Mouse (Mus musculus): ENCODE measurements around the gene Cxxc4. TPM values are rescaled to one million over a fixed set of nuclear protein-coding genes. Genes with fewer than 3 reads are reported as not detected.

Gene Cxxc4
- polyA plus RNA-seq, 1 experiment, result 0.25 TPM

DNA sequence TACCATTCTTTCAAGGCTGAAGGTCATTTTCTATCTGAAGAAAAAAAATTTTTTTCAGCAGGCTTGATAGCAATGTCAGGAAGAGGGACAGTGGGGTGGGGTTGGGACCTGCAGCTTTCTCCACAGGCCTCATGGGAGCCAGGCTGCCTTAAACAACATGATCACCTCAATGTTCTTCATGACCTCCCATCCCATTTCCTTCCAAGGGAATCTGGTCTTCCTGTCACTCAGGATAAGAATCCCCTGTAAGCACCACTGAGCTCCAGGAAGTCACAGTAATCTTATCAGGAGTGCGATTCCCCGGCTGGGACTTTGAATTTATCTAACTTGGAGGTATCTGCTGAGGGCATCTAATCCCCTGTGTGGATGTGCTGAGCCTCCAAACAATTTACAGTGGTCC, 17.9 kb downstream of the Cxxc4 start:
- DNase-seq, result no peak
- no peak overlapping the region for H3K4me3 ChIP-seq (ENCODE audit: insufficient read depth, low read depth, low read length)
- TF ChIP-seq CTCF (conservative IDR thresholded peaks at IDR 0.05; ENCODE audit: insufficient read depth, insufficient read length, low read depth, low read length), result no peak
- no peak for TF ChIP-seq POLR2A (IDR thresholded peaks at IDR 0.05; ENCODE audit: low read depth, low read length)
- H3K27ac ChIP-seq (ENCODE audit: insufficient read depth, low read depth, low read length), result no peak overlapping the region
- no peaks in the 10 kb centered on the region for H3K36me3 ChIP-seq (ENCODE audit: control insufficient read depth, insufficient read depth, low read length)
- 61% methylated on average over 2 of the region's 2 CpGs for WGBS
- H3K27me3 ChIP-seq (replicated peaks; ENCODE audit: control insufficient read depth, insufficient read depth, low read length), result no peaks in the 10 kb centered on the region
- H3K4me1 ChIP-seq (ENCODE audit: control insufficient read depth, insufficient read depth, low read length), result no peaks in the 10 kb centered on the region

DNA sequence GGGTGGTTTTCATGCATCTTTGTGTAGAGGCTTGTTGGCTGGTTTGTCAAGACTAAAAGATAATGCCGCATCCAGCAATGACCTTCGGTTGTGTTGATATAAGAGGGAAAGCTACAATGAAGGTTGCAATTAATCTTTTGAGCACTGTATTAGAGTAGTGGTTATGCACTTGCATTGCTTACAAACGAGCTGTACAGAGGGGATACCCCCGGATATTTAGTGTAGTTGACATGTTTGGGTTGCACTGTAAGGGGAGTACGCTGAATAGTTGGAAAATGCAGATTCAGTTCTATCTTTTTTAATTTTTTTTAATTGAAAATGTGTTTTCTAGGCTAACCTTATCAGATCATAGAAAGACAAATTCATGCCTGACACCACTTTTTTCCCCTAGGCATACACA, 22.4 kb downstream of the Cxxc4 start:
- H3K4me1 ChIP-seq (ENCODE audit: control insufficient read depth, insufficient read depth, low read length), result no peaks in the 10 kb centered on the region
- no peaks in the 10 kb centered on the region for H3K36me3 ChIP-seq (ENCODE audit: control insufficient read depth, insufficient read depth, low read length)
- no peak overlapping the region for H3K27ac ChIP-seq (ENCODE audit: insufficient read depth, low read depth, low read length)
- 84% methylated on average over 5 of the region's 5 CpGs for WGBS
- H3K27me3 ChIP-seq (replicated peaks; ENCODE audit: control insufficient read depth, insufficient read depth, low read length), result no peaks in the 10 kb centered on the region
- no peak for TF ChIP-seq CTCF (conservative IDR thresholded peaks at IDR 0.05; ENCODE audit: insufficient read depth, insufficient read length, low read depth, low read length)
- TF ChIP-seq POLR2A (IDR thresholded peaks at IDR 0.05; ENCODE audit: low read depth, low read length), result no peak
- H3K4me3 ChIP-seq (ENCODE audit: insufficient read depth, low read depth, low read length), result no peak overlapping the region
- no peak for DNase-seq

GRCm38 (mm10) chr3:134259300-134259699, 23.0 kb downstream of the Cxxc4 start:
- Histone ChIP-seq H3K36me3 (ENCODE audit: control insufficient read depth, insufficient read depth, low read length) (no peaks in the 10 kb centered on the region), H3K27me3 (replicated peaks; ENCODE audit: control insufficient read depth, insufficient read depth, low read length) (no peaks in the 10 kb centered on the region), H3K27ac (ENCODE audit: insufficient read depth, low read depth, low read length) (no peak overlapping the region), H3K4me3 (ENCODE audit: insufficient read depth, low read depth, low read length) (no peak overlapping the region), H3K4me1 (ENCODE audit: control insufficient read depth, insufficient read depth, low read length) (no peaks in the 10 kb centered on the region)
- TF ChIP-seq CTCF (conservative IDR thresholded peaks at IDR 0.05; ENCODE audit: insufficient read depth, insufficient read length, low read depth, low read length) (no peak), POLR2A (IDR thresholded peaks at IDR 0.05; ENCODE audit: low read depth, low read length) (no peak)
- WGBS, result 60% methylated on average over 3 of the region's 3 CpGs
- no peak for DNase-seq

DNA sequence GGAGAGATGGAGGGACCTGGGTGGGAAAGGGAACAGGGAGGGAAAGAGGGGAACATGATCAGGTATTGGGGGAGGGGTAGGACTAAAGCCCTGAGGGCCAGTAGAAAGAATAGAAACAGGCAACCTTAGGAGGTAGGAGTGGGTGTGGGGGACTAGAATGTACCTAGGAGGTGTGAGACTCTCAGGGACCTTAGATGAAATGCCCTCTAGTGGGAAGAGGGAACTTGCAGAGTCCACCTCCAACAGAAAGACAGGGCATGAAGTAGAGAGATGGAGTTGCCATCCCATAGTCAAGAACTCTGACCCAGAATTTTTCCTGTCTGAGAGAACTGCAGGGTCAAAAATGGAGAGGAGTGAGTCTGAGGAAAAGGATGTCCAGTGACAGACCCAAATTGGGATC, 43.4 kb downstream of the Cxxc4 start:
- Histone ChIP-seq H3K4me3 (ENCODE audit: insufficient read depth, low read depth, low read length) (no peak overlapping the region), H3K4me1 (ENCODE audit: control insufficient read depth, insufficient read depth, low read length) (no peaks in the 10 kb centered on the region), H3K27ac (ENCODE audit: insufficient read depth, low read depth, low read length) (no peak overlapping the region), H3K27me3 (replicated peaks; ENCODE audit: control insufficient read depth, insufficient read depth, low read length) (no peaks in the 10 kb centered on the region), H3K36me3 (ENCODE audit: control insufficient read depth, insufficient read depth, low read length) (no peaks in the 10 kb centered on the region)
- TF ChIP-seq POLR2A (IDR thresholded peaks at IDR 0.05; ENCODE audit: low read depth, low read length), result no peak
- DNase-seq, result no peak

DNA sequence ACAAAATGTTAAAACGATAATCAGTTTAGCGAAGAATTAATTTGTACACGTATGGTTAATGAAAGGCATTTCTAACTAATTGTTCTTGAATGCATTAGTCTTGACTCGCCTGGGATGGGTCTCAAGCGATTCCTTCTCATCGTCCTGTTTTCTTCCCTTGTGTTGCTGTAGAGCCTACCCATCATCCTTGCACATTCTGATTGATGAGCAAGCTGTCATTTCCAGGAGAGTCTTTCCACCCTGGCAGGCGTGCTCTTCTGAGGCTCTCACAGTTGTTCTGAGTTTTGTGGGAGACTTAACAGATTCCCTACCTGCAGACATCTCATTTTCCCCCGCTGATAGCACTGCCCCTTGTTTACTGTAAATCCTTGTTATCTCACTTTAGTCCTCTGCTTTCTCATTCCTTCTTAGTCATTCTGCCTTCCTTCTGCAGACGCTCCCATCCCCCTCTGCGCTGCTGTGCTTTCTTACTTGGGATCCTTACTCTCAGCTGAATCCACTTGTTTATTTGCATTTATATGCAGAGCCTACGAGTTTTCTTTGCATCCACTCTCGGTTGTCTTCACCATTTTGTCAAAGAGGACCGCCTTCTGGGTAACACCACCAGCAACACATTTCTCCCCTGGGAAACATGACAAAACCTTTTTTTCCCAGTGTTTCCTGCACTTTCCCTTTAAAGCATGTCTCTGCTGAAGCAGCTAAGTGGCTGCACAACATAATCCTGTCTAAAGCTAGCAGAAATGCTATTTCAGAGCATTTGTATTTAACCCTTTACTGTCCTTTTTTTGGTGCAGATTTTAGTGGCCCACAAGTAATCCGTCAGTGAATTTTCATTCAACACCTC, 45.5 kb downstream of the Cxxc4 start:
- 43% methylated on average over 14 of the region's 14 CpGs for WGBS
- no peaks in the 10 kb centered on the region for H3K36me3 ChIP-seq (ENCODE audit: control insufficient read depth, insufficient read depth, low read length)
- TF ChIP-seq CTCF (conservative IDR thresholded peaks at IDR 0.05; ENCODE audit: insufficient read depth, insufficient read length, low read depth, low read length) (no peak), POLR2A (IDR thresholded peaks at IDR 0.05; ENCODE audit: low read depth, low read length) (no peak)

DNA sequence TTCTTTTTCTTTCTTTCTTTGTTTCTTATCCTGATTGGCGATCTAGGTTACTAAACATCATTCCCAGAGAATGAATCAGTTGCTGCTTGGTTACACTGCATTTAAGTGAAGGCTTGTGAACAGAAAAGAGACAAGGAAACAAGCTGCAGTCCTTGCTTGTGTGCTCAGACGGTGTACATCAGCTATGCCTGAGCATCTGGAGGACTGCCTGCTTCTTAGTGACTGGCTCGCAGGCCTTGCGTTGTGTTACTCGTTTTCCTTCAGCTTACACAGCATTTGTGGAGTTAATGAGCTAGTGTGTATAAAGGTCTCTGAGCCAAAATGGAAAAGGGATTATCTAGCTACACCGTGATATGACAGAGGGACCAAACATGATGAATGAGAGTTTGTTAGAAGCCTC, 58.9 kb downstream of the Cxxc4 start:
- Histone ChIP-seq H3K36me3 (ENCODE audit: control insufficient read depth, insufficient read depth, low read length) (no peaks in the 10 kb centered on the region), H3K27me3 (replicated peaks; ENCODE audit: control insufficient read depth, insufficient read depth, low read length) (no peaks in the 10 kb centered on the region), H3K4me3 (ENCODE audit: insufficient read depth, low read depth, low read length) (no peak overlapping the region), H3K27ac (ENCODE audit: insufficient read depth, low read depth, low read length) (no peak overlapping the region), H3K4me1 (ENCODE audit: control insufficient read depth, insufficient read depth, low read length) (no peaks in the 10 kb centered on the region)
- DNase-seq, result no peak
- TF ChIP-seq CTCF (conservative IDR thresholded peaks at IDR 0.05; ENCODE audit: insufficient read depth, insufficient read length, low read depth, low read length), result no peak
- TF ChIP-seq POLR2A (IDR thresholded peaks at IDR 0.05; ENCODE audit: low read depth, low read length), result no peak
- 78% methylated on average over 6 of the region's 6 CpGs for WGBS

More for the DNA sequence above, 45.5 kb downstream of the Cxxc4 start:
- no peaks in the 10 kb centered on the region for H3K4me1 ChIP-seq (ENCODE audit: control insufficient read depth, insufficient read depth, low read length)
- H3K27ac ChIP-seq (ENCODE audit: insufficient read depth, low read depth, low read length), result no peak overlapping the region
- no peaks in the 10 kb centered on the region for H3K27me3 ChIP-seq (replicated peaks; ENCODE audit: control insufficient read depth, insufficient read depth, low read length)
- no peak for DNase-seq
- H3K4me3 ChIP-seq (ENCODE audit: insufficient read depth, low read depth, low read length), result no peak overlapping the region

GRCm38 (mm10) chr3:134302681-134303491, 66.6 kb downstream of the Cxxc4 start:
- 31% methylated on average over 21 of the region's 21 CpGs for WGBS
- Histone ChIP-seq H3K36me3 (ENCODE audit: control insufficient read depth, insufficient read depth, low read length) (no peaks in the 10 kb centered on the region), H3K27ac (ENCODE audit: insufficient read depth, low read depth, low read length) (no peak overlapping the region), H3K4me3 (ENCODE audit: insufficient read depth, low read depth, low read length) (0 out of 2 replicates have a peak overlapping the region, but pooled peaks have one; percentile 26), H3K4me1 (ENCODE audit: control insufficient read depth, insufficient read depth, low read length) (no peaks in the 10 kb centered on the region), H3K27me3 (replicated peaks; ENCODE audit: control insufficient read depth, insufficient read depth, low read length) (no peaks in the 10 kb centered on the region)
- no peak for DNase-seq
- no peak for TF ChIP-seq POLR2A (IDR thresholded peaks at IDR 0.05; ENCODE audit: low read depth, low read length)
- TF ChIP-seq CTCF (conservative IDR thresholded peaks at IDR 0.05; ENCODE audit: insufficient read depth, insufficient read length, low read depth, low read length), result no peak

Data from kidney, adult 2 months (tissue).